In the genomic region with DNA sequence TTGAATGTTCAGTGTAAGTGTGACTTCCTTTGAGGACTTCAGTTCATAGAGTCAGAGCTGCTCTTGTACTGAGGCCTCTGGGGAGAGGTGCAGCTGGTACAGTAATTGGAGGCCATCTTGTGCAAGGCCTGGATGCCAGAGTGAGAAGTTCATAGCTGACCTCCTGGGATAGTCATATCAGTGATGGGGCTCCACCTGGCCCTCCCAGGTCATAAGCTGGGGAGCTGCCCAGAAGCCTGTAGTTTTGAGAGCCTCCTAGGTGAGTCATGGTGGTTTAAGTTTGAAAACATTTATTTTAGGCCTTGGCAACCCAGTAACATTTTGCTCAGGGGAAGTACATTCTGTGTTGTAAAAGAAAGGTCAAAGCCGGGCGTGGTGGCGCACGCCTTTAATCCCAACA, we compare ENCODE assay signal across 24 mouse cellular contexts. TPM values are rescaled to one million over a fixed set of nuclear protein-coding genes. Genes with fewer than 3 reads are reported as not detected.
DNase-seq lines count a peak whose midpoint lies in the region; ATAC-seq and TF ChIP-seq lines count a peak whose summit lies in the region.
"Had no signal": no experiment of that assay in that cellular context is flagged by ENCODE, and none has a peak within 500 bp of the region (broad histone marks: within the 10 kb centered on the region; RNA-seq: fewer than 3 reads in every experiment).

No protein-coding gene starts in this region.

- no peak for DNase-seq in spleen, adult 2 months (ENCODE audit: low read depth in 1 of 2, low spot score in 2 of 2)
- DNase-seq in spleen, postnatal 36 days (ENCODE audit: low spot score in 2 of 2): no peak
- DNase-seq in CH12.LX (ENCODE audit: extremely low read depth): peak; percentile 68
- peak; percentile 74 for DNase-seq in induced T-regulatory cell, adult 2 months (ENCODE audit: low read depth)
- peak; percentile 25 for DNase-seq in stomach, postnatal 0 days (ENCODE audit: low spot score)
- no peak for DNase-seq in cerebellum, postnatal 36 days
- DNase-seq in thymus, postnatal 0 days (ENCODE audit: low spot score): no peak
- DNase-seq in heart, postnatal 4 days: no peak
- DNase-seq: adrenal gland, postnatal 25 days; cerebellum, adult 9-10 months; liver, embryonic 13.5 days; right cerebral cortex, postnatal 14 days had no signal

- no peak for TF ChIP-seq CTCF in spleen, adult 2 months (IDR thresholded peaks at IDR 0.05; ENCODE audit: extremely low read depth, insufficient read depth, insufficient read length, insufficient replicate concordance)
- TF ChIP-seq CTCF in CH12.LX (conservative IDR thresholded peaks at IDR 0.05 in 1 of 2, IDR thresholded peaks at IDR 0.05 in 1 of 2; ENCODE audit: low read depth in 2 of 2, low read length in 2 of 2): no peak
- TF ChIP-seq CTCF in stomach, postnatal 0 days (IDR thresholded peaks at IDR 0.05; ENCODE audit: low read depth): no peak

- peak; percentile 27; the same call in 1 of the 2 replicates for TF ChIP-seq EP300 in CH12.LX (IDR thresholded peaks at IDR 0.05; ENCODE audit: low read length)
- no peak for TF ChIP-seq EP300 in stomach, postnatal 0 days (optimal IDR thresholded peaks at IDR 0.05)

- H3K36me3 ChIP-seq in spleen, adult 2 months (ENCODE audit: control insufficient read depth, insufficient read depth, low read length): peaks cover 17% of the 10 kb centered on the region
- peaks cover 16 to 55% of the 10 kb centered on the region in 2 experiments for H3K36me3 ChIP-seq in CH12.LX (replicated peaks in 1 of 2; ENCODE audit: control insufficient read depth in 1 of 2, insufficient read depth in 1 of 2, low read length in 1 of 2)
- H3K36me3 ChIP-seq in stomach, postnatal 0 days (ENCODE audit: control insufficient read depth, insufficient read depth, low read length): no peaks in the 10 kb centered on the region
- H3K36me3 ChIP-seq: embryonic facial prominence, embryonic 10.5 days; forebrain, embryonic 10.5 days; heart, embryonic 10.5 days; hindbrain, embryonic 15.5 days; kidney, embryonic 15.5 days; limb, embryonic 13.5 days; lung, embryonic 15.5 days; midbrain, embryonic 10.5 days had no signal

- no peak for TF ChIP-seq RAD21 in CH12.LX (IDR thresholded peaks at IDR 0.05; ENCODE audit: low read depth, low read length)

- no peak overlapping the region for H3K9ac ChIP-seq in CH12.LX (ENCODE audit: insufficient read depth, low read depth)
- H3K9ac ChIP-seq in stomach, postnatal 0 days (ENCODE audit: low read length): no peak overlapping the region
- H3K9ac ChIP-seq: hindbrain, embryonic 15.5 days; kidney, embryonic 15.5 days; limb, embryonic 13.5 days; liver, embryonic 13.5 days; lung, embryonic 15.5 days had no signal

- WGBS in spleen, adult 2 months: 55% methylated on average over 4 of the region's 4 CpGs
- 83% methylated on average over 4 of the region's 4 CpGs for WGBS in stomach, postnatal 0 days

- H3K27ac ChIP-seq in spleen, adult 2 months (ENCODE audit: insufficient read depth, low read length): 0 out of 2 replicates have a peak overlapping the region, but pooled peaks have one; percentile 3
- no peak overlapping the region for H3K27ac ChIP-seq in CH12.LX (ENCODE audit: insufficient read depth, low read depth)
- H3K27ac ChIP-seq in stomach, postnatal 0 days (replicated peaks): no peak overlapping the region
- H3K27ac ChIP-seq: embryonic facial prominence, embryonic 10.5 days; forebrain, embryonic 10.5 days; heart, embryonic 10.5 days; hindbrain, embryonic 15.5 days; kidney, embryonic 15.5 days; liver, embryonic 13.5 days; lung, embryonic 15.5 days; midbrain, embryonic 10.5 days had no signal

- H3K79me2 ChIP-seq in CH12.LX (replicated peaks; ENCODE audit: control insufficient read depth, extremely low read depth, insufficient read depth, poor library complexity, severe bottlenecking): no peaks in the 10 kb centered on the region

- no peak for TF ChIP-seq POLR2A in spleen, adult 2 months (IDR thresholded peaks at IDR 0.05; ENCODE audit: low read depth, low read length)
- no peak for TF ChIP-seq POLR2A in CH12.LX (IDR thresholded peaks at IDR 0.05; ENCODE audit: low read depth, low read length)

- H3K4me2 ChIP-seq in CH12.LX (ENCODE audit: insufficient read depth, low read depth, poor library complexity, severe bottlenecking): no peak overlapping the region
- no peak overlapping the region for H3K4me2 ChIP-seq in stomach, postnatal 0 days (replicated peaks; ENCODE audit: low read depth)
- H3K4me2 ChIP-seq: hindbrain, embryonic 15.5 days; kidney, embryonic 15.5 days; limb, embryonic 13.5 days; liver, embryonic 13.5 days; lung, embryonic 15.5 days had no signal

- in situ Hi-C loops in CH12.LX (cut with MboI; ENCODE audit: low pct_ligation_motif_present, low pct_unique_long_range_greater_than_20kb, low sequenced_read_pairs): no loop called here

- dilution Hi-C loops in CH12.LX (cut with MboI; ENCODE audit: extremely low pct_ligation_motif_present, extremely low pct_unique_long_range_greater_than_20kb, low sequenced_read_pairs): no loop called here

- ATAC-seq in stomach, postnatal 0 days (ENCODE audit: low FRiP score, low TSS enrichment): peak; percentile 45; the same call in 1 of the 2 replicates
- ATAC-seq: forebrain, embryonic 16.5 days; midbrain, embryonic 16.5 days had no signal

- H3K4me1 ChIP-seq in spleen, adult 2 months (ENCODE audit: control insufficient read depth, insufficient read depth, insufficient read length): peaks cover 68% of the 10 kb centered on the region
- peaks cover 34 to 93% of the 10 kb centered on the region in 2 experiments for H3K4me1 ChIP-seq in CH12.LX (ENCODE audit: control insufficient read depth in 1 of 2, insufficient read depth in 2 of 2)
- H3K4me1 ChIP-seq in stomach, postnatal 0 days (replicated peaks; ENCODE audit: control insufficient read depth, insufficient read depth): no peaks in the 10 kb centered on the region

- H3K4me3 ChIP-seq in spleen, adult 2 months (ENCODE audit: extremely low read depth, insufficient read depth, insufficient read length): no peak overlapping the region
- H3K4me3 ChIP-seq in CH12.LX (replicated peaks in 1 of 3; ENCODE audit: low read depth in 2 of 3, low read length in 2 of 3, poor library complexity in 1 of 3): no peak overlapping the region
- no peak overlapping the region for H3K4me3 ChIP-seq in stomach, postnatal 0 days (ENCODE audit: low read depth, low read length)
- H3K4me3 ChIP-seq: embryonic facial prominence, embryonic 10.5 days; forebrain, embryonic 10.5 days; heart, embryonic 10.5 days; hindbrain, embryonic 15.5 days; kidney, embryonic 15.5 days; limb, embryonic 13.5 days; liver, embryonic 13.5 days; lung, embryonic 15.5 days; midbrain, embryonic 10.5 days had no signal

- H3K9me3 ChIP-seq in CH12.LX (replicated peaks; ENCODE audit: low read length): no peaks in the 10 kb centered on the region
- no peaks in the 10 kb centered on the region for H3K9me3 ChIP-seq in stomach, postnatal 0 days (ENCODE audit: control insufficient read depth, low read length)
- H3K9me3 ChIP-seq: embryonic facial prominence, embryonic 10.5 days; forebrain, embryonic 10.5 days; heart, embryonic 10.5 days; hindbrain, embryonic 15.5 days; kidney, embryonic 15.5 days; limb, embryonic 13.5 days; liver, embryonic 13.5 days; lung, embryonic 15.5 days; midbrain, embryonic 10.5 days had no signal

- no peaks in the 10 kb centered on the region for H3K27me3 ChIP-seq in spleen, adult 2 months (ENCODE audit: control insufficient read depth, insufficient read depth, low read length)
- no peaks in the 10 kb centered on the region for H3K27me3 ChIP-seq in CH12.LX (replicated peaks)
- no peaks in the 10 kb centered on the region for H3K27me3 ChIP-seq in stomach, postnatal 0 days (ENCODE audit: control insufficient read depth, insufficient read depth, low read length)
- H3K27me3 ChIP-seq: hindbrain, embryonic 15.5 days; kidney, embryonic 15.5 days; limb, embryonic 13.5 days; liver, embryonic 13.5 days; lung, embryonic 15.5 days had no signal

TF ChIP-seq in CH12.LX, 34 proteins besides CTCF, POLR2A, EP300 and RAD21:
- TF ChIP-seq SIN3A (IDR thresholded peaks at IDR 0.05; ENCODE audit: low read length) (0 out of 2 replicates have a peak, but pooled peaks have one; percentile 51), IRF4 (IDR thresholded peaks at IDR 0.05; ENCODE audit: low read depth, low read length) (peak; percentile 51), TCF12 (IDR thresholded peaks at IDR 0.05; ENCODE audit: low read depth, low read length) (peak; percentile 32; the same call in 1 of the 2 replicates), BHLHE40 (IDR thresholded peaks at IDR 0.05; ENCODE audit: low read depth, low read length) (peak; percentile 46), RCOR1 (conservative IDR thresholded peaks at IDR 0.05; ENCODE audit: low read depth, low read length) (no peak), ETS1 (conservative IDR thresholded peaks at IDR 0.05; ENCODE audit: low read depth, low read length) (peak; percentile 79)

RNA-seq across cellular contexts. Expression of gene Stk10, which starts 24.9 kb away (rescaled TPM):
- polyA plus RNA-seq in spleen, adult 2 months (2012; rRNA removed): 82.8 and 87.0 TPM in 2 replicates
- total RNA-seq in CH12.LX (2012; rRNA removed) (18.6 and 23.2 TPM in 2 replicates), CH12.LX (2014; rRNA removed) (19.2 and 20.0 TPM in 2 replicates)
- polyA plus RNA-seq in CH12.LX (2012; ENCODE audit: insufficient read length, low read depth): 37.4 and 40.3 TPM in 2 replicates
- polyA plus RNA-seq in stomach, postnatal 0 days (2015; fragmentation: Nextera tagmentation; extraction: Ambion mirVana): 1.1 and 1.6 TPM in 2 replicates
- 10.6 and 12.9 TPM in 2 replicates for polyA plus RNA-seq in thymus, postnatal 0 days (2015; fragmentation: Nextera tagmentation; extraction: Ambion mirVana)
- total RNA-seq in heart, postnatal 4 days (2021): 10 to 100 TPM; 11.8 to 12.7 TPM

RNA-seq across cellular contexts. Expression of gene Efcab9, which starts 26.1 kb away (rescaled TPM):
- 0.16 and 0.54 TPM in 2 replicates for polyA plus RNA-seq in spleen, adult 2 months (2012; rRNA removed)
- total RNA-seq in CH12.LX (2012; rRNA removed) (0.25 TPM in 1 of 2 replicates, not detected in the other), CH12.LX (2014; rRNA removed) (not detected in 2 replicates)
- polyA plus RNA-seq in CH12.LX (2012; ENCODE audit: insufficient read length, low read depth): 1.1 and 1.5 TPM in 2 replicates
- polyA plus RNA-seq in stomach, postnatal 0 days (2015; fragmentation: Nextera tagmentation; extraction: Ambion mirVana): 0.16 and 0.52 TPM in 2 replicates
- polyA plus RNA-seq in thymus, postnatal 0 days (2015; fragmentation: Nextera tagmentation; extraction: Ambion mirVana): 1.9 and 2.1 TPM in 2 replicates
- under 1 TPM in 1 of 2 experiments, not detected in 1; 0.47 TPM for total RNA-seq in heart, postnatal 4 days (2021)
- total RNA-seq: common myeloid progenitor, adult 5-6 weeks; hematopoietic stem cell, adult 5-6 weeks had no signal
- polyA plus RNA-seq: embryonic facial prominence, embryonic 10.5 days; forebrain, embryonic 16.5 days; heart, embryonic 10.5 days; midbrain, embryonic 16.5 days had no signal

Comparison
In these comparisons a context has a peak if more than half of its experiments do, and no peak if none do; other contexts are left out.
1. DNase-seq: peak in CH12.LX (single experiment), induced T-regulatory cell, adult 2 months (single experiment) and stomach, postnatal 0 days (single experiment); none in spleen, adult 2 months (0 of 2), spleen, postnatal 36 days (0 of 2), cerebellum, postnatal 36 days (0 of 2), thymus, postnatal 0 days (single experiment) and heart, postnatal 4 days (single experiment).